Mouse (Mus musculus): ENCODE data around the gene Adamtsl1.

- TF ChIP-seq CTCF (conservative IDR thresholded peaks at IDR 0.05; ENCODE audit: insufficient read depth, insufficient read length, low read depth, low read length) (no peak), POLR2A (IDR thresholded peaks at IDR 0.05; ENCODE audit: low read depth, low read length) (no peak)
Observed at GRCm38 (mm10) chr4:86171461-86171860, 657.5 kb downstream of the Adamtsl1 start.

Data from kidney, adult 2 months (tissue).